Mouse (Mus musculus) liver, embryonic 14.5 days (tissue): ENCODE measurements around the gene Satb2.

ENCODE experiments used
- CTCF ChIP-seq: IDR thresholded peaks from 2 replicates; pipeline ENCODE4 v1.5.1; 2016; ENCODE audit warnings: antibody characterized with exemption, low read depth, control low read depth
- EP300 ChIP-seq: IDR thresholded peaks from 2 replicates; pipeline ENCODE4 v1.6.1; 2016; ENCODE audit warnings: antibody characterized with exemption, low read depth

- TF ChIP-seq CTCF (no peak), EP300 (no peak)
Measured at GRCm38 (mm10) chr1:56930096-56930495, 48.4 kb downstream of the Satb2 start.
